Mouse (Mus musculus): ENCODE results near the gene Pde1c. TPM values are rescaled to one million over a fixed set of nuclear protein-coding genes. Genes with fewer than 3 reads are reported as not detected.

Gene Pde1c
- polyA plus RNA-seq, 1 experiment from 2014 or later, result 13.9 TPM

GRCm38 (mm10) chr6:56066632-56067282 is 502.1 kb downstream of the Pde1c start:
- Histone ChIP-seq H3K27me3 (ENCODE audit: control insufficient read depth, insufficient read depth, low read length) (no peaks in the 10 kb centered on the region), H3K4me3 (replicated peaks; ENCODE audit: low read depth, low read length) (no peak overlapping the region), H3K9ac (replicated peaks; ENCODE audit: low read length) (no peak overlapping the region), H3K4me1 (ENCODE audit: control insufficient read depth, insufficient read depth, low read length) (no peaks in the 10 kb centered on the region), H3K4me2 (ENCODE audit: low read length) (no peak overlapping the region), H3K9me3 (ENCODE audit: control insufficient read depth, low read length) (no peaks in the 10 kb centered on the region), H3K27ac (replicated peaks; ENCODE audit: low read depth, low read length) (no peak overlapping the region), H3K36me3 (ENCODE audit: control insufficient read depth, insufficient read depth, low read length) (no peaks in the 10 kb centered on the region)
- ATAC-seq (ENCODE audit: low FRiP score, low TSS enrichment) (peak; percentile 68; the same call in 1 of the 2 replicates), DNase-seq (peak; percentile 86)
- WGBS, result 47% methylated on average over 5 of the region's 5 CpGs

GRCm38 (mm10) chr6:56063736-56064135 is 505.2 kb downstream of the Pde1c start:
- no peak for ATAC-seq (ENCODE audit: low FRiP score, low TSS enrichment)
- Histone ChIP-seq H3K27ac (replicated peaks; ENCODE audit: low read depth, low read length) (no peak overlapping the region), H3K9me3 (ENCODE audit: control insufficient read depth, low read length) (no peaks in the 10 kb centered on the region), H3K4me1 (ENCODE audit: control insufficient read depth, insufficient read depth, low read length) (no peaks in the 10 kb centered on the region), H3K27me3 (ENCODE audit: control insufficient read depth, insufficient read depth, low read length) (no peaks in the 10 kb centered on the region), H3K9ac (replicated peaks; ENCODE audit: low read length) (no peak overlapping the region), H3K4me2 (ENCODE audit: low read length) (no peak overlapping the region), H3K36me3 (ENCODE audit: control insufficient read depth, insufficient read depth, low read length) (no peaks in the 10 kb centered on the region), H3K4me3 (replicated peaks; ENCODE audit: low read depth, low read length) (no peak overlapping the region)
- DNase-seq, result peak; percentile 11

GRCm38 (mm10) chr6:56049104-56049503 is 519.8 kb downstream of the Pde1c start:
- 31% methylated on average over 4 of the region's 4 CpGs for whole genome bisulfite sequencing
- peak; percentile 88 for DNase-seq
- peak; percentile 54; the same call in 1 of the 2 replicates for ATAC-seq (ENCODE audit: low FRiP score, low TSS enrichment)
- H3K4me3 ChIP-seq (replicated peaks; ENCODE audit: low read depth, low read length), result no peak overlapping the region
- H3K9ac ChIP-seq (replicated peaks; ENCODE audit: low read length), result no peak overlapping the region
- H3K27ac ChIP-seq (replicated peaks; ENCODE audit: low read depth, low read length), result no peak overlapping the region
- H3K9me3 ChIP-seq (ENCODE audit: control insufficient read depth, low read length), result no peaks in the 10 kb centered on the region
- no peaks in the 10 kb centered on the region for H3K4me1 ChIP-seq (ENCODE audit: control insufficient read depth, insufficient read depth, low read length)
- H3K36me3 ChIP-seq (ENCODE audit: control insufficient read depth, insufficient read depth, low read length), result no peaks in the 10 kb centered on the region
- no peaks in the 10 kb centered on the region for H3K27me3 ChIP-seq (ENCODE audit: control insufficient read depth, insufficient read depth, low read length)
- no peak overlapping the region for H3K4me2 ChIP-seq (ENCODE audit: low read length)

GRCm38 (mm10) chr6:56048580-56048979 is 520.3 kb downstream of the Pde1c start:
- H3K27me3 ChIP-seq (ENCODE audit: control insufficient read depth, insufficient read depth, low read length), result no peaks in the 10 kb centered on the region
- H3K27ac ChIP-seq (replicated peaks; ENCODE audit: low read depth, low read length), result no peak overlapping the region
- H3K9me3 ChIP-seq (ENCODE audit: control insufficient read depth, low read length), result no peaks in the 10 kb centered on the region
- no peaks in the 10 kb centered on the region for H3K36me3 ChIP-seq (ENCODE audit: control insufficient read depth, insufficient read depth, low read length)
- WGBS, result 87% methylated on average over 3 of the region's 3 CpGs
- H3K9ac ChIP-seq (replicated peaks; ENCODE audit: low read length), result no peak overlapping the region
- no peaks in the 10 kb centered on the region for H3K4me1 ChIP-seq (ENCODE audit: control insufficient read depth, insufficient read depth, low read length)
- ATAC-seq (ENCODE audit: low FRiP score, low TSS enrichment), result no peak
- no peak for DNase-seq
- H3K4me2 ChIP-seq (ENCODE audit: low read length), result no peak overlapping the region
- no peak overlapping the region for H3K4me3 ChIP-seq (replicated peaks; ENCODE audit: low read depth, low read length)

GRCm38 (mm10) chr6:56044716-56045115 is 524.2 kb downstream of the Pde1c start:
- ATAC-seq (ENCODE audit: low FRiP score, low TSS enrichment) (no peak; the same call in 1 of the 2 replicates), DNase-seq (peak; percentile 41)
- Histone ChIP-seq H3K4me3 (replicated peaks; ENCODE audit: low read depth, low read length) (no peak overlapping the region), H3K9ac (replicated peaks; ENCODE audit: low read length) (no peak overlapping the region), H3K9me3 (ENCODE audit: control insufficient read depth, low read length) (no peaks in the 10 kb centered on the region), H3K27me3 (ENCODE audit: control insufficient read depth, insufficient read depth, low read length) (no peaks in the 10 kb centered on the region), H3K4me2 (ENCODE audit: low read length) (no peak overlapping the region), H3K4me1 (ENCODE audit: control insufficient read depth, insufficient read depth, low read length) (no peaks in the 10 kb centered on the region), H3K36me3 (ENCODE audit: control insufficient read depth, insufficient read depth, low read length) (no peaks in the 10 kb centered on the region), H3K27ac (replicated peaks; ENCODE audit: low read depth, low read length) (peak overlapping the region; percentile 28; the same call in 1 of the 2 replicates)
- 24% methylated on average over 1 of the region's 1 CpGs for WGBS

- Histone ChIP-seq H3K9ac (replicated peaks; ENCODE audit: low read length) (no peak overlapping the region), H3K27ac (replicated peaks; ENCODE audit: low read depth, low read length) (no peak overlapping the region), H3K4me1 (ENCODE audit: control insufficient read depth, insufficient read depth, low read length) (no peaks in the 10 kb centered on the region), H3K4me3 (replicated peaks; ENCODE audit: low read depth, low read length) (no peak overlapping the region), H3K9me3 (ENCODE audit: control insufficient read depth, low read length) (no peaks in the 10 kb centered on the region), H3K36me3 (ENCODE audit: control insufficient read depth, insufficient read depth, low read length) (no peaks in the 10 kb centered on the region), H3K27me3 (ENCODE audit: control insufficient read depth, insufficient read depth, low read length) (no peaks in the 10 kb centered on the region), H3K4me2 (ENCODE audit: low read length) (no peak overlapping the region)
- 31% methylated on average over 5 of the region's 5 CpGs for WGBS
- ATAC-seq (ENCODE audit: low FRiP score, low TSS enrichment), result peak; percentile 53; the same call in 1 of the 2 replicates
- peak; percentile 66 for DNase-seq
Observed at GRCm38 (mm10) chr6:56044270-56044669, 524.6 kb downstream of the Pde1c start.

- DNase-seq (no peak), ATAC-seq (ENCODE audit: low FRiP score, low TSS enrichment) (no peak)
- 71% methylated on average over 4 of the region's 4 CpGs for WGBS
- no peak overlapping the region for H3K27ac ChIP-seq (replicated peaks; ENCODE audit: low read depth, low read length)
- no peaks in the 10 kb centered on the region for H3K27me3 ChIP-seq (ENCODE audit: control insufficient read depth, insufficient read depth, low read length)
- no peaks in the 10 kb centered on the region for H3K4me1 ChIP-seq (ENCODE audit: control insufficient read depth, insufficient read depth, low read length)
- no peak overlapping the region for H3K4me2 ChIP-seq (ENCODE audit: low read length)
- no peaks in the 10 kb centered on the region for H3K36me3 ChIP-seq (ENCODE audit: control insufficient read depth, insufficient read depth, low read length)
- no peaks in the 10 kb centered on the region for H3K9me3 ChIP-seq (ENCODE audit: control insufficient read depth, low read length)
- no peak overlapping the region for H3K4me3 ChIP-seq (replicated peaks; ENCODE audit: low read depth, low read length)
- H3K9ac ChIP-seq (replicated peaks; ENCODE audit: low read length), result no peak overlapping the region
Observed at GRCm38 (mm10) chr6:56039476-56040055, 529.3 kb downstream of the Pde1c start.

GRCm38 (mm10) chr6:56035054-56035453 is 533.8 kb downstream of the Pde1c start:
- no peak for DNase-seq
- no peaks in the 10 kb centered on the region for H3K27me3 ChIP-seq (ENCODE audit: control insufficient read depth, insufficient read depth, low read length)
- H3K4me1 ChIP-seq (ENCODE audit: control insufficient read depth, insufficient read depth, low read length), result no peaks in the 10 kb centered on the region
- no peak overlapping the region for H3K4me2 ChIP-seq (ENCODE audit: low read length)
- H3K9me3 ChIP-seq (ENCODE audit: control insufficient read depth, low read length), result no peaks in the 10 kb centered on the region
- no peak overlapping the region for H3K4me3 ChIP-seq (replicated peaks; ENCODE audit: low read depth, low read length)
- H3K36me3 ChIP-seq (ENCODE audit: control insufficient read depth, insufficient read depth, low read length), result no peaks in the 10 kb centered on the region
- no peak overlapping the region for H3K27ac ChIP-seq (replicated peaks; ENCODE audit: low read depth, low read length)
- WGBS, result 82% methylated on average over 10 of the region's 10 CpGs
- no peak for ATAC-seq (ENCODE audit: low FRiP score, low TSS enrichment)
- H3K9ac ChIP-seq (replicated peaks; ENCODE audit: low read length), result no peak overlapping the region

GRCm38 (mm10) chr6:56032231-56032630 is 536.7 kb downstream of the Pde1c start:
- H3K4me1 ChIP-seq (ENCODE audit: control insufficient read depth, insufficient read depth, low read length), result no peaks in the 10 kb centered on the region
- H3K4me3 ChIP-seq (replicated peaks; ENCODE audit: low read depth, low read length), result no peak overlapping the region
- WGBS, result 82% methylated on average over 2 of the region's 2 CpGs
- H3K9ac ChIP-seq (replicated peaks; ENCODE audit: low read length), result no peak overlapping the region
- DNase-seq (no peak), ATAC-seq (ENCODE audit: low FRiP score, low TSS enrichment) (no peak)
- H3K4me2 ChIP-seq (ENCODE audit: low read length), result no peak overlapping the region
- H3K9me3 ChIP-seq (ENCODE audit: control insufficient read depth, low read length), result no peaks in the 10 kb centered on the region
- H3K36me3 ChIP-seq (ENCODE audit: control insufficient read depth, insufficient read depth, low read length), result no peaks in the 10 kb centered on the region
- H3K27me3 ChIP-seq (ENCODE audit: control insufficient read depth, insufficient read depth, low read length), result no peaks in the 10 kb centered on the region
- H3K27ac ChIP-seq (replicated peaks; ENCODE audit: low read depth, low read length), result no peak overlapping the region
